Mouse (Mus musculus) ovary, postnatal 10 days (tissue): ENCODE measurements around the gene Olfr402.
"Not testable (repeated sequence)": the region's sequence is repeated elsewhere in the genome, so short reads cannot be mapped to it uniquely, and the experiment has no call there.

ENCODE experiments used
- DNase-seq: peaks from one replicate; pipeline ENCODE4 v3.0.0; 2022; ENCODE audit warnings: low spot score

Olfr402 gene

DNA sequence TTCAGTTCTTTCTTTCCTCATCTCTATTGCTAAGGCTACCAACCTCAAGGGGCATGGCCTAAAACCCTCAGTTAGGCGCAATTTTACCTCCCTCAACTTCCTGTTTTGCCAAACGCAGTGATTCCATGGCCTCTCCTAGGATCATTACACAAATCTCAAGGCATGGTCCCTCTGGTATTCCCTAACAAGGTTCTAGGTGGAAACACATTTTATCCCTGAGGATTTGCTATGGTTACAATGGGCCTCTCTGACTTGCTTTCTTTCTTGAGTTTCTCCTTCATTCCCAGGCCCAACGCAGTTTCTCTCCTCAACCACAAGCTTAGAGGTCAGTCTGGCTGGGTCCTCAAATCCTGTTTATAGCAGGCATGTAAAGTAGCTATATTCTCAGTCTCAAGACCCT is at the start of gene Olfr402:
Gene Olfr402 (plus strand): TSS at position 301 of the 400 bp plus-strand sequence.
- DNase-seq: no peak

DNA sequence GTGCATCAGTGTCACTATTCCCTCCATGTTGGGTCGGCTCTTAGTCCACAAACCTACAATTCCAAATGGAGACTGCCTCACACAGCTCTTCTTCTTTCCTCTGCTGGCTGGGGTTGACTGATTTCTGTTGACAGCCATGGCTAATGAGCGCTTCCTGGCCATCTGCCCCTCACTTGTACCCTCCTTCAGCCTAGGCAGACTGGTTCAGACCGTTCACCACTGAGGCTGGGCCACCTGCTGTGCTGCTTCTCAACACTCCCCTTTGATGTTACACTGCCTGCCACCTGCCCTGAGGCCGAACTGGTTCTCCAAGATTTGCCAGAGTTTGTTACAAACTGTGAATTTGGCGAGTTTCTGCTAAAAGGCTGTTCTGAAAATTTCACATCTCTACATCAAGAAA is 48.3 kb upstream of the Olfr402 start:
- no peak for DNase-seq

DNA sequence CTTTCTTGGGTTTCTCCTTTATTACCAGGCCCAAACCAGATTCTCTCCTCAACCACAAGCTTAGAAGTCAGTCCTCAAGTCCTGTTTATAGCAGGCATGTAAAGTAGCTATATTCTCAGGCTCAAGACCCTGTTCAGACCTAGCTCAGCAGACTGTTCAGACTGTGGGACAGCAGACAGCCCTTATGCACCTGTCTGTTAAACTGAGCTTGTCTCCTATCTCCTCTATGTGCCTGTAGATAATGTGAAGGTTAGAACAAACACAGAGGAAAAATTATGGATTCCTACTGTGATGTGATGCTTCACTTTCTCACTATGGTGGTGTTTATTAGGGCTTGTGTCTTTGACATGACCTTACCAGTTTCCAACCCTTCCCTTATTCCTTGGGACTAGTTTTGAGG is 39.9 kb upstream of the Olfr402 start, which contains the start of gene Olfr401:
Gene Olfr401 (plus strand): TSS at position 301 of the 400 bp plus-strand sequence.
- DNase-seq: no peak

DNA sequence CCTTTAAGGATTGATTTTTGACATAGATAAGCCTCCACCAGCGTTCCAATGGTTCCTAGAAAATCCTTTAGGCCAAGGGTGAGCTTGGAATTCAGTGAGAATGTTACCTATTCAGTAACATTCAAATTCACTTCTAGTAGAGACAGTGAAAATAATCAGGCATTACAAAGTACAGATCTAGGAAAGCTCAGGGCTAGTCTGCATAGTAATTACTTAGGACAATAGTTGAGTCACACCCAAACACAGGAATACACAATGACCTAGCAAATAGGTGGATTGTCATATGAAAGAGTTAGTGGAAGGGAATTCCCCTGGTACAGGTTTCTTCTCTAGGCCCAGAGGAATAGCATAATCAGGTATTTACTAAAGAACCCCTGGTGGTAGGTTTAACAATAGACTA is 13.3 kb upstream of the Olfr402 start:
- DNase-seq: not testable (repeated sequence)

DNA sequence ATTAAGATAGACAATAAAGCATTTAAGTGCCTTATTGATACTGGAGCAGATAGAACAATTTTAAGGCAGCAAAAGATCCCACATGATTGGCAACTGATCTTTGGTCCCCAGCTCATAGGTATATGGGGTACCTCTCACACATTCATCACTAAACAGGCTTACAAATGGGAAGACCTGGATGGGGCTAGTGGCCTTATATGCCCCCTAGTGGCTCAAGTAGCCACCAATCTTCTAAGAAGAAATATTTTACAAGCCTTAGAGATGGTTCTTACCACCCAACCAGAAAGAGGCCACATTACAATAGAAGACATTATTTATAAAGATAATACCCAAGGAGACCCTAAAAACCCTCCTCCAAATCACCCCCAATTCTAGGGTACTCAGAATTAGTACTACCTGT is 7.5 kb upstream of the Olfr402 start:
- no peak for DNase-seq

DNA sequence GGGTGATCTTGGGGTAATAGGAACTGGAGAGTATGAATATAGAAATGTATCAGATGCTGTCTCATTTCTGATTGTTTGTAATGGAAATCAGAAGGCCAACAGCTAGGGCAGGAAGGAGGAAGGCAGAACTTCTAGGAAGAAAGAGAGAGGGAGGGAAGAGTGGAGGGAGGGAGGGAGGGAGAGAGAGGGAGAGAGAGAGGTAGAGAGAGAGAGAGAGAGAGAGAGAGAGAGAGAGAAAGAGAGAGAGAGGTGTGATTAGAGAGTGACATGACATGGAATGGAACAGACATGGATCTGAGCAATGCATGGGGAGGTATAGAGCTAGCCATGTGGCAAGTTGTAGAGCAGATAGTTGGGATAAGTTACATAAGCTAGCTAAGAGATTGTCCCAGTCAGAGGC is 15.4 kb downstream of the Olfr402 start:
- DNase-seq: no peak

DNA sequence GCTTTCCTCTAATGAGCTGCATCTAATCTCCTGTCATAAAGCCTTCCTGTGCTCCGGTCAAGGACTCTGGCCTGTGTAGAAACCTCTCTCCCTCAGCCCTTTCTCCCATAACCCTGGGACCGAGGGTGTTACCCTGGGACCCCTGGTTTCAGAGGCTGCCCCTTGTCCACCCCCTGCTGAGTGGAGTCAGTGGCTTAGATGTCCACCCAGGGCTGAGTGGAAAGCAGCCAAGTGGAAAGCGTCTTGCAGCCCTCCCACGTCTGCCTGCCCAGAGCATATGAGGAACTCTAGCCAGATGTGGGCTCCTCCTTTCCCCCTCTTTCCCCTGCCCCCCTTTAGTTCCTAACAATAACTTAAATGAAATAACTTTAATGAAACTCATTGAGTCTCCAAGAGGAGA is 29.8 kb downstream of the Olfr402 start:
- peak; percentile 1 for DNase-seq

DNA sequence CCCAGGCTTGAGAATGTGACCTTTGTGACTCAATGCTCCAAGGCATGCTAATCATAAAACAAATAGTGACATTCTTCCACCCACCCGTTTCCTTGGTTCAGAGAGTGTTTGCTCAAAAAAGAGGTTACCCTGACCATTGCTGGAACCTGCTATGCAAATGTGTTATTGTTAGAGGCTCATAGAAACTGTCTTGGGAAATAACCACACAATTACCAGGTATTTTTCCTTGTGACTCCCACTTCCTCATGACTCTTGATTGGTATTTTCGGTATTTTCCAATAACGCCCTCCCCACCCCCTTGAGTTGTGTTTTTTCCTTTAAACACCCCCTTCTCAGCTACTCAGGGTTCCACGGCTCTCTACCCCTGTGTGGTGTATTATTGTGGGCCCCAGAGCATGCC is 30.4 kb downstream of the Olfr402 start:
- DNase-seq: no peak

DNA sequence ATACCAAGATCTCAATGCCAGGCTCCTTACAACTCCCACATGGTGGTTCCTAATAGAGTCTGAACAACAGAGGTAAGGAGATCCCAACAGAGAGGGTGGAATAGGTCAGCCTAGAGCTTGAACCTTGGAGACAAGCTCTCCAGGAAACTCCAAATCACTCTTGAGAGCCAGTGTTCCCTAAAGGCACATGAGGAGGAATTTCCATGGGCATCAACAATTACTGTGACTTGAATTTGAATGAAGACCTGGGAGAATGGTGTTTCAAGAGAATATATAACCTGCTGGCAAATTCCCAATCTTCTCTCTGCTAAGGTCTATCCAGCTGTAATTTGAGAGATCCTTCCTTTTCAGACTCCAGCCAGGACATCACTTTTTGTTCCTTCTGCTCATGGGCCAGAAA is 32.6 kb downstream of the Olfr402 start, which contains the start of gene Olfr403:
Gene Olfr403 (plus strand): TSS at position 301 of the 400 bp plus-strand sequence.
- no peak for DNase-seq
